15 mouse cellular contexts compared by ENCODE assay signal in genomic region chr11:24200310-24200709, GRCm38 (mm10).
DNase-seq lines count a peak whose midpoint lies in the region; ATAC-seq and TF ChIP-seq lines count a peak whose summit lies in the region.
"Had no signal": no experiment of that assay in that cellular context is flagged by ENCODE, and none has a peak within 500 bp of the region (broad histone marks: within the 10 kb centered on the region; RNA-seq: fewer than 3 reads in every experiment).

No protein-coding gene starts in this region.

- peak; percentile 83 for ATAC-seq in kidney, postnatal 0 days (replicated peaks; ENCODE audit: low FRiP score, low read depth)
- ATAC-seq: forebrain, embryonic 14.5 days had no signal

- no peak for TF ChIP-seq CTCF in kidney, postnatal 0 days (IDR thresholded peaks at IDR 0.05; ENCODE audit: low read depth)

- no peaks in the 10 kb centered on the region for H3K9me3 ChIP-seq in kidney, postnatal 0 days (replicated peaks; ENCODE audit: low read length)
- H3K9me3 ChIP-seq in megakaryocyte, embryonic 14.5 days, result no peaks in the 10 kb centered on the region
- H3K9me3 ChIP-seq: heart, embryonic 15.5 days; hindbrain, embryonic 12.5 days; liver, embryonic 15.5 days had no signal

- H3K36me3 ChIP-seq in kidney, postnatal 0 days (ENCODE audit: insufficient read depth, low read length), result no peaks in the 10 kb centered on the region
- H3K36me3 ChIP-seq in megakaryocyte, embryonic 14.5 days (replicated peaks; ENCODE audit: low read length), result no peaks in the 10 kb centered on the region
- H3K36me3 ChIP-seq: heart, embryonic 15.5 days; hindbrain, embryonic 12.5 days; liver, embryonic 15.5 days had no signal

- H3K4me2 ChIP-seq in kidney, postnatal 0 days (ENCODE audit: low read length), result no peak overlapping the region
- H3K4me2 ChIP-seq: heart, embryonic 15.5 days; hindbrain, embryonic 12.5 days; liver, embryonic 15.5 days had no signal

- WGBS in kidney, postnatal 0 days, result 28% methylated on average over 5 of the region's 5 CpGs

- H3K27ac ChIP-seq in kidney, postnatal 0 days, result no peak overlapping the region
- H3K27ac ChIP-seq: heart, embryonic 15.5 days; hindbrain, embryonic 12.5 days; liver, embryonic 15.5 days; macrophage had no signal

- DNase-seq in kidney, postnatal 0 days (ENCODE audit: low spot score), result peak; percentile 81
- DNase-seq in kidney, adult 8-10 months, result no peak
- peak; percentile 31 for DNase-seq in c-Kit-positive CD71-negative TER-119-negative erythroid progenitor cells, embryonic 14.5 days (ENCODE audit: low read depth)
- peak; percentile 77 to 79 for DNase-seq in spleen, postnatal 36 days (ENCODE audit: low spot score in 2 of 2)
- DNase-seq in adrenal gland, postnatal 25 days, result no peak
- DNase-seq in thymus, postnatal 36 days, result no peak
- DNase-seq: adrenal gland, postnatal 10 days; heart, adult 11 months; kidney, postnatal 36 days had no signal

- no peak overlapping the region for H3K4me3 ChIP-seq in kidney, postnatal 0 days (replicated peaks; ENCODE audit: low read depth, low read length)
- peak overlapping the region; percentile 1 for H3K4me3 ChIP-seq in megakaryocyte, embryonic 14.5 days (replicated peaks)
- H3K4me3 ChIP-seq: heart, embryonic 15.5 days; hindbrain, embryonic 12.5 days; liver, embryonic 15.5 days had no signal

- H3K27me3 ChIP-seq in kidney, postnatal 0 days (ENCODE audit: insufficient read depth, low read length), result no peaks in the 10 kb centered on the region
- peaks cover 24% of the 10 kb centered on the region for H3K27me3 ChIP-seq in megakaryocyte, embryonic 14.5 days (replicated peaks)
- H3K27me3 ChIP-seq: heart, embryonic 15.5 days; liver, embryonic 15.5 days had no signal

- H3K4me1 ChIP-seq in kidney, postnatal 0 days (replicated peaks; ENCODE audit: insufficient read depth, low read length), result 0 out of 2 replicates have a peak, but pooled peaks cover 9% of the 10 kb centered on the region
- peaks cover 36% of the 10 kb centered on the region for H3K4me1 ChIP-seq in megakaryocyte, embryonic 14.5 days
- H3K4me1 ChIP-seq: liver, embryonic 15.5 days had no signal

- H3K9ac ChIP-seq in kidney, postnatal 0 days (ENCODE audit: low read depth, low read length), result no peak overlapping the region
- H3K9ac ChIP-seq: heart, embryonic 15.5 days; hindbrain, embryonic 12.5 days; liver, embryonic 15.5 days had no signal

Comparison
In these comparisons a context has a peak if more than half of its experiments do, and no peak if none do; other contexts are left out.
1. DNase-seq: peak in kidney, postnatal 0 days (single experiment), c-Kit-positive CD71-negative TER-119-negative erythroid progenitor cells, embryonic 14.5 days (single experiment) and spleen, postnatal 36 days (2 of 2); none in kidney, adult 8-10 months (0 of 2), adrenal gland, postnatal 25 days (single experiment) and thymus, postnatal 36 days (0 of 2).